Mouse (Mus musculus) hindbrain, embryonic 14.5 days (tissue): ENCODE data around the gene Phactr2. TPM values are rescaled to one million over a fixed set of nuclear protein-coding genes. Genes with fewer than 3 reads are reported as not detected.
"Not testable (repeated sequence)": the region's sequence is repeated elsewhere in the genome, so short reads cannot be mapped to it uniquely, and the experiment has no call there.

Experiments used
- ATAC-seq: fragments of 200-750 bp; cut with Nextera tagmentation; 2 replicates; pipeline ENCODE4 v1.8.0; 2017; ENCODE audit warnings: moderate number of reproducible peaks, mild to moderate bottlenecking, moderate TSS enrichment, moderate library complexity; ENCODE audit not compliant: low FRiP score
- DNase-seq: peaks from one replicate; pipeline ENCODE4 v3.0.0-alpha.2; 2015; ENCODE audit warnings: low spot score
- H3K27ac ChIP-seq: fragments of 300-500 bp; sonication (generic); 2 replicates; pipeline ENCODE4 v1.5.1; 2014; ENCODE audit warnings: mild to moderate bottlenecking, moderate library complexity
- H3K27me3 ChIP-seq: fragments of 300-500 bp; sonication (generic); 2 replicates; pipeline ENCODE4 v1.6.1; 2014; ENCODE audit warnings: mild to moderate bottlenecking, low read length, mixed read lengths; ENCODE audit not compliant: control insufficient read depth, insufficient read depth
- H3K36me3 ChIP-seq: fragments of 300-500 bp; sonication (generic); replicated peaks from 2 replicates; pipeline ENCODE4 v1.6.1; 2014; ENCODE audit not compliant: control insufficient read depth, insufficient read depth
- H3K4me1 ChIP-seq: fragments of 300-500 bp; sonication (generic); replicated peaks from 2 replicates; pipeline ENCODE4 v1.6.1; 2014; ENCODE audit warnings: antibody characterized with exemption, low read length, mixed read lengths; ENCODE audit not compliant: control insufficient read depth, insufficient read depth
- H3K4me2 ChIP-seq: fragments of 300-500 bp; sonication (generic); replicated peaks from 2 replicates; pipeline ENCODE4 v1.6.1; 2014; ENCODE audit warnings: mild to moderate bottlenecking, moderate library complexity
- H3K4me3 ChIP-seq: fragments of 300-500 bp; sonication (generic); replicated peaks from 2 replicates; pipeline ENCODE4 v1.5.1; 2014; ENCODE audit warnings: mild to moderate bottlenecking, low read length
- H3K9ac ChIP-seq: fragments of 300-500 bp; sonication (generic); 2 replicates; pipeline ENCODE4 v1.6.1; 2014
- H3K9me3 ChIP-seq: fragments of 300-500 bp; sonication (generic); 2 replicates; pipeline ENCODE4 v1.6.1; 2016; ENCODE audit warnings: low read length; ENCODE audit not compliant: control insufficient read depth
- WGBS: fragments of 180-500 bp; shearing (Covaris S2); extraction: QIAGEN DNeasy Blood & Tissue Kit; methylation state at CpG from one replicate; pipeline ENCODE4 v1.1.7; 2014; 5-methylcytosine and 5-hydroxymethylcytosine counted together
- polyA plus RNA-seq: library from polyadenylated mRNA; unstranded; fragments of >200 nt; fragmentation: Nextera tagmentation; extraction: Ambion mirVana; gene quantifications from 2 replicates; pipeline ENCODE4 v1.2.1, GENCODE M21; 2014

Phactr2 gene
- polyA plus RNA-seq, 1 experiment from 2014 or later, result 9.7 TPM

DNA sequence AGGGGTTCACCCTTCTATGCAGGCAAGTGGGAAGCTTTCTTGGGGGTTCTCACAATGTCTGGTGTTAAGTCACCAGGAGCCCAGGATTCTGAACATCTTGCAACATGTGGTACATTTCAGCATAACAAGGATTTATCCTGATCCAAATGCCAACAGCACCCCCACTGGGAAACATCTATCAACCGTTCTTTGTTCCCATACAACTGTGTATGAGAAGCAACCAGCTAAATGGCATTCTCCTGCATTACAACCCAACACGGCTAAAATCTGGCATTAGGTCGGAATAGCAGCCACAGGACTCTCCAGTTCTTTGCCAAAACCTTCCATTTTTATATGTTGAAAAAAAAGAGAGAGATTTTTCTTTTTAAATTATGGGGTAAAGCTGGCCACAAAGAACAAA, 264.7 kb downstream of the Phactr2 start:
- Histone ChIP-seq H3K36me3 (no peaks in the 10 kb centered on the region), H3K9ac (no peak overlapping the region), H3K27me3 (no peaks in the 10 kb centered on the region), H3K4me3 (no peak overlapping the region), H3K27ac (no peak overlapping the region), H3K9me3 (no peaks in the 10 kb centered on the region), H3K4me2 (no peak overlapping the region), H3K4me1 (no peaks in the 10 kb centered on the region; the same call in 1 of the 2 replicates)
- ATAC-seq, result no peak
- no peak for DNase-seq
- 47% methylated on average over 3 of the region's 3 CpGs for WGBS

DNA sequence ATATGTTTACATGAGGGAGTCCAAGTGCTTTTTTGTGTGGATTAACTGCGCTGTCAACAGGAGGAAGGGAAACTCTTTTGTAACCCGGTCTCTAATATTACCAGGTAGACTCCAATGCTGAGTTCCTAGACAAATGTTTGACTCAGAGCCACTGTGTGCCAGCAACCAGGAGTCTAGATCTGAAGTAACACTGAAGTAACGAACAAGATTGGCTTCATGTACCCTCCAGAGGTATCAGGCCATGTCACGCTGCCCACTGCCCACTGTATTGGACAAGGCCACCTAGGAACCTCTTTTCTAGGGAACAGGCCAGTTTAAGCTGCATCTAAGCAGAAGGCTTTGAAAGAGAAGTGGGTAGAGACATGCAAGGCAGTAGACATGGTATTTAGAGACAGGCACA, 265.2 kb downstream of the Phactr2 start:
- Histone ChIP-seq H3K9ac (no peak overlapping the region), H3K27ac (no peak overlapping the region), H3K4me3 (no peak overlapping the region), H3K9me3 (no peaks in the 10 kb centered on the region), H3K36me3 (no peaks in the 10 kb centered on the region), H3K27me3 (no peaks in the 10 kb centered on the region), H3K4me2 (no peak overlapping the region), H3K4me1 (no peaks in the 10 kb centered on the region; the same call in 1 of the 2 replicates)
- ATAC-seq, result no peak
- DNase-seq, result no peak
- WGBS, result 90% methylated on average over 4 of the region's 4 CpGs

- DNase-seq (no peak), ATAC-seq (no peak)
- Histone ChIP-seq H3K9ac (no peak overlapping the region), H3K36me3 (no peaks in the 10 kb centered on the region), H3K4me1 (no peaks in the 10 kb centered on the region), H3K9me3 (no peaks in the 10 kb centered on the region), H3K4me2 (no peak overlapping the region), H3K4me3 (no peak overlapping the region), H3K27me3 (no peaks in the 10 kb centered on the region), H3K27ac (no peak overlapping the region)
- 99% methylated on average over 6 of the region's 6 CpGs for WGBS
Measured at GRCm38 (mm10) chr10:13201741-13202293, 272.4 kb downstream of the Phactr2 start.

- Histone ChIP-seq H3K9me3 (no peaks in the 10 kb centered on the region), H3K27ac (no peak overlapping the region), H3K9ac (no peak overlapping the region), H3K36me3 (no peaks in the 10 kb centered on the region), H3K4me2 (no peak overlapping the region), H3K4me1 (no peaks in the 10 kb centered on the region), H3K27me3 (no peaks in the 10 kb centered on the region), H3K4me3 (no peak overlapping the region)
- WGBS, result 95% methylated on average over 3 of the region's 3 CpGs
- ATAC-seq (no peak), DNase-seq (no peak)
Measured at GRCm38 (mm10) chr10:13200862-13201261, 273.4 kb downstream of the Phactr2 start.

- no peaks in the 10 kb centered on the region for H3K9me3 ChIP-seq
- no peak overlapping the region for H3K27ac ChIP-seq
- H3K4me2 ChIP-seq, result no peak overlapping the region
- ATAC-seq, result no peak
- H3K27me3 ChIP-seq, result no peaks in the 10 kb centered on the region
- no peak for DNase-seq
- no peak overlapping the region for H3K9ac ChIP-seq
- H3K4me3 ChIP-seq, result no peak overlapping the region
- no peaks in the 10 kb centered on the region for H3K36me3 ChIP-seq
- H3K4me1 ChIP-seq, result no peaks in the 10 kb centered on the region
- 96% methylated on average over 1 of the region's 1 CpGs for WGBS
Measured at GRCm38 (mm10) chr10:13199234-13199633, 275.0 kb downstream of the Phactr2 start.

DNA sequence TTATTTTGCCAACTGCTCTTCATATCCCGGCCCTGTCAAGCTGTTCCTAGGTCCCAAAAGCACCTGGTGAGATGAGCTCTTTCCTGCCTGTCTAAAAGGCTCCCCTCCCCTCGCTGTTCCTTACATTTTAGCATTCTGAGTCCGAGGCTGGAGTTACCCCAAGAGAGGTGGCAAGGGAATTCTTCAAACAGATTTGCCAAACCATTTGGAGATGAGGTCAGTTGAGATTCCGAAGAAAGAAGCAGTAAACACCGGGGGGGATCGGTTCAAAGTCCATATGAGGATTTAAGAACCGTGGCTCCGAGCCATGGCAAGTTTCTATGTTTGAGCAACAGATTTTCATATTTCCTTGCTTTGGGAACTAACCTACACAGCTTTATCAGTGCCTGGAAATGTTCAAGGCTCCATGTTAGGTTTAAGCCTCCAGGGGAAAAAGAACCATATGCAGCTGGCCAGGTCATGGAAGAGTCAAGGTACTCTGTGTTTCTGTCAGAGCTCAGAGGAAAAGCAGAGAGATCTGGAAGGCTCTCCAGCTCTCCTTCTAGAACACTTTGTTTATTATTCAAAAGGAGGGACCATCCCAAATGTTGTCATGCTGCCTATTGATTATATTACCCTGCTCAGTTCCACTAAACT, 277.2 kb downstream of the Phactr2 start:
- no peak for ATAC-seq
- no peak overlapping the region for H3K4me2 ChIP-seq

DNA sequence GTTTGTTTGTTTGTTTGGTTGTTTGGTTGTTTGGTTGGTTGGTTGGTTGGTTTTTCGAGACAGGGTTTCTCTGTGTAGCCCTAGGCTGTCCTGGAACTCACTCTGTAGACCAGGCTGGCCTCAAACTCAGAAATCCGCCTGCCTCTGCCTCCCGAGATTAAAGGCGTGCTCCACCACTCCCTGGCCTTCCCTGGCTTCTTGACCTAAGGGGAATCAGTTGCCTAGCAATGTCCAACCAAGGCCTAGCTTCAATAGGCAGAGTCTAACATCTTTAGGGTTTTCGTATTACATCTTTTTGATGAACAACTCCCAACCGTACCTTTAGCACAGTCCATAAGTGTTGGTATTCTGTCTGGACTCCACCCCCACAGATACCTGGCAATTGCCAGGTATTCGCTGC, 280.7 kb downstream of the Phactr2 start:
- not testable (repeated sequence) for H3K9me3 ChIP-seq, DNase-seq, H3K4me1 ChIP-seq, H3K27ac ChIP-seq, H3K9ac ChIP-seq, H3K27me3 ChIP-seq
- peak overlapping the region; percentile 63 for H3K4me3 ChIP-seq
- H3K36me3 ChIP-seq, result peaks cover 17% of the 10 kb centered on the region
- peak overlapping the region; percentile 58 for H3K4me2 ChIP-seq
- 83% methylated on average over 7 of the region's 7 CpGs for WGBS
- ATAC-seq, result 0 out of 2 replicates have a peak, but pooled peaks have one; percentile 12

More for the DNA sequence above, 277.2 kb downstream of the Phactr2 start:
- 81% methylated on average over 8 of the region's 8 CpGs for WGBS
- Histone ChIP-seq H3K36me3 (no peaks in the 10 kb centered on the region), H3K9me3 (no peaks in the 10 kb centered on the region), H3K4me3 (no peak overlapping the region), H3K4me1 (peaks cover 4% of the 10 kb centered on the region; the same call in 1 of the 2 replicates), H3K27me3 (no peaks in the 10 kb centered on the region), H3K9ac (no peak overlapping the region), H3K27ac (no peak overlapping the region)
- DNase-seq, result no peak

DNA sequence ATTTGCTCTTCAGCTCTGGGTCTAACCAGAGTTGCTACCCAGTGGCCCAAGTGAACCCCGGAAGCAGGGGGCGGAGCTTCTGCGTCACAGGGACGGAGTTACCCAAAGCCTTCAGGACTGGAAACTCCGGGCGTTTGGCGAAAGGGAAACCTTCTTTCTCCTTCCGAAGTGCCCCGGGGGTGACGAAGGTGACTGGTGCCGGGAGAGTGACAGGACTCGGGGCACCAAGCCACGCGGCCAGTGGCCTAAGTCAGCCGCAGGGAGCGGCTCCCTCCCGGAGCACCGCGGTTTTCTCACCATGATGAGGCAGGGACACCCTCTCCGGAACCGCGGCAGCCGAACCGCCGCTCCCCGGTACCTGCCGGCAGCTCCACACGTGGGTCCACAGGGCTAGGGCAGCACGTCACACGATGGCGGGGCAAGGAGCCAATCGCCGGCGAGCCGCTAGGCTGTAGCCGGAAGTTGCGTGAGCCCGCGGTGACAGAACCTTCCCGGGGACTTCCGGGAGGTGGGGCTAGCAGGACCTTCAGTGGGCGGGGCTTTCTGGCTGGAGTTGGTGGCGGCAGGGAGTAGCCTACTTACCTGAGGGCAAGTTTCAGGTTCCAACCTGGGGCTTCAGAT, 281.4 kb downstream of the Phactr2 start, which contains the start of gene Ltv1:
TSS of gene Ltv1 (minus strand) at position 438 of the 621 bp plus-strand sequence.
- Histone ChIP-seq H3K4me1 (peaks cover 4% of the 10 kb centered on the region; the same call in 1 of the 2 replicates), H3K36me3 (peaks cover 19% of the 10 kb centered on the region), H3K27ac (no peak within 1 kb of the TSS), H3K27me3 (no peaks in the 10 kb centered on the region), H3K9me3 (no peaks in the 10 kb centered on the region), H3K4me3 (peak within 1 kb of the TSS; percentile 63), H3K9ac (peak within 1 kb of the TSS; percentile 62), H3K4me2 (peak within 1 kb of the TSS; percentile 58)
- DNase-seq (peak; percentile 94), ATAC-seq (peak; percentile 100)
- WGBS, result under 1% methylated on average over 43 of the region's 43 CpGs

GRCm38 (mm10) chr10:13189881-13190280, 284.3 kb downstream of the Phactr2 start:
- Histone ChIP-seq H3K4me3 (no peak overlapping the region), H3K36me3 (peaks cover 44% of the 10 kb centered on the region), H3K9ac (no peak overlapping the region), H3K9me3 (no peaks in the 10 kb centered on the region), H3K4me2 (no peak overlapping the region), H3K4me1 (peaks cover 4% of the 10 kb centered on the region; the same call in 1 of the 2 replicates), H3K27ac (no peak overlapping the region), H3K27me3 (no peaks in the 10 kb centered on the region)
- ATAC-seq (no peak), DNase-seq (no peak)
- 95% methylated on average over 5 of the region's 5 CpGs for WGBS
